Mouse (Mus musculus) heart, embryonic 11.5 days (tissue): Measurements from ENCODE around the gene Aif1. TPM values are rescaled to one million over a fixed set of nuclear protein-coding genes. Genes with fewer than 3 reads are reported as not detected.
A peak's percentile ranks its signal among the peaks of the same experiment; 100 is the strongest.
"Not testable (repeated sequence)": the region's sequence is repeated elsewhere in the genome, so short reads cannot be mapped to it uniquely, and the experiment has no call there.

Experiments used
- ATAC-seq: fragments of 200-750 bp; cut with Nextera tagmentation; replicated peaks from 2 replicates; pipeline ENCODE4 v1.8.0; 2017; ENCODE audit warnings: moderate library complexity; ENCODE audit not compliant: insufficient number of reproducible peaks, low FRiP score, low TSS enrichment
- H3K27ac ChIP-seq: fragments of 300-500 bp; sonication (generic); 2 replicates; pipeline ENCODE4 v1.5.1; 2014; ENCODE audit warnings: mild to moderate bottlenecking, low read depth, low read length
- H3K27me3 ChIP-seq: fragments of 300-500 bp; sonication (generic); 2 replicates; pipeline ENCODE4 v1.6.1; 2014; ENCODE audit warnings: mild to moderate bottlenecking, low read length, mixed read lengths; ENCODE audit not compliant: control insufficient read depth, insufficient read depth
- H3K36me3 ChIP-seq: fragments of 300-500 bp; sonication (generic); 2 replicates; pipeline ENCODE4 v1.6.1; 2014; ENCODE audit warnings: mild to moderate bottlenecking, low read length, moderate library complexity, mixed read lengths; ENCODE audit not compliant: control insufficient read depth, insufficient read depth
- H3K4me1 ChIP-seq: fragments of 300-500 bp; sonication (generic); 2 replicates; pipeline ENCODE4 v1.6.1; 2014; ENCODE audit warnings: low read length; ENCODE audit not compliant: control insufficient read depth, insufficient read depth
- H3K4me2 ChIP-seq: fragments of 300-500 bp; sonication (generic); 2 replicates; pipeline ENCODE4 v1.6.1; 2014; ENCODE audit warnings: mild to moderate bottlenecking, moderate library complexity
- H3K4me3 ChIP-seq: fragments of 300-500 bp; sonication (generic); 2 replicates; pipeline ENCODE4 v1.5.1; 2014; ENCODE audit warnings: low read depth, low read length
- H3K9ac ChIP-seq: fragments of 300-500 bp; sonication (generic); 2 replicates; pipeline ENCODE4 v1.6.1; 2014; ENCODE audit warnings: mild to moderate bottlenecking, low read depth, low read length, moderate library complexity
- H3K9me3 ChIP-seq: fragments of 300-500 bp; sonication (generic); replicated peaks from 2 replicates; pipeline ENCODE4 v1.6.1; 2016; ENCODE audit warnings: low read length; ENCODE audit not compliant: control insufficient read depth
- WGBS: fragments of 180-500 bp; shearing (Covaris S2); extraction: QIAGEN DNeasy Blood & Tissue Kit; methylation state at CpG from one replicate; pipeline ENCODE4 v1.1.7; 2014; ENCODE audit not compliant: insufficient replicate concordance; 5-methylcytosine and 5-hydroxymethylcytosine counted together
- microRNA-seq: library from miRNA; unstranded; fragments of <30 nt; microRNA quantifications from one replicate; pipeline ENCODE4, GENCODE M21; 2016; ENCODE audit warnings: borderline number of aligned reads
- polyA plus RNA-seq: library from polyadenylated mRNA; unstranded; fragments of >200 nt; fragmentation: Nextera tagmentation; extraction: Ambion mirVana; gene quantifications from 2 replicates; pipeline ENCODE4 v1.2.1, GENCODE M21; 2014

Aif1 gene
- polyA plus RNA-seq, 1 experiment from 2014 or later = 4.2 TPM

DNA sequence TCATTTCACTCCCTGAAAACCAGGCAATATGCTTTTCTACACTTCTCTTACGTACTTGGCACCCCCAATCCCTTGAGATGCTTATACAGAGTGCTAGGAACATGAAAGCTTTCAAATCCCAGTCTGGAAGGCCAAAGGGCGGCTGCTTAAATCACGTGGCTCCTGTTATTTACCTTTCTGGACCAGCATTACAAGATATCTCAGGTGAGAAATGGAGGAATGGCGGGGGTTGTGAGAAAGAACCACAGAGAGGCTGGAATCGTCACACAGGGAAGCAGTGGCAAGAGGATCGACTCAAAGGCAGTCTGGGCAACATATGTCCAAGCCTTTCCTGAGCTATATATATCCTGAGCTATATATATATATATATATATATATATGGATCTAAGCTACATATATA lies 50.3 kb downstream of the Aif1 start:
- no peak for ATAC-seq
- peak overlapping the region; percentile 89 for H3K9ac ChIP-seq
- WGBS = 29% methylated on average over 6 of the region's 6 CpGs
- H3K4me1 ChIP-seq = peaks cover 17% of the 10 kb centered on the region
- no peaks in the 10 kb centered on the region for H3K9me3 ChIP-seq
- H3K36me3 ChIP-seq = peaks cover 2% of the 10 kb centered on the region
- H3K27ac ChIP-seq = no peak overlapping the region
- H3K27me3 ChIP-seq = no peaks in the 10 kb centered on the region
- peak overlapping the region; percentile 69 for H3K4me3 ChIP-seq
- H3K4me2 ChIP-seq = peak overlapping the region; percentile 91

DNA sequence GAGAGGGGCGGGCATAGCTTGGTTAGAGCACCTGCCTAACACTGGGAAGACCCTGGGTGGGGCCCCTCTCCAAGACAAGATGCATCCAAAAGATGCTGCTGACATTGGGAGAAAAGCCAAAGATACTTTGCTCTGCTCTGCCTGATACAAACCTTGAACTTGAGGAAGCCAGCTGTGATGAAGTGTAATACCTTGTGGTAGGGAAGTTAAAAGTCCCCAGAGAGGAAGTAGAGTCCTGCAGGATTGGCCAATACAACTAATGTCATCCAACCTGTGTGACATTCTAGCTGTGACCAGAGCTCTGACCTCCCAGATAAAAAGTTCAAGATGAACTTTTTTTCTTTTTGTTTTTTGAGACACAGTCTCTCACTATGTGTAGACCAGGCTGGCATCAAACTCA lies 50.8 kb downstream of the Aif1 start:
- Histone ChIP-seq H3K27ac (no peak overlapping the region), H3K4me3 (no peak overlapping the region), H3K4me2 (peak overlapping the region; percentile 91), H3K9ac (no peak overlapping the region), H3K4me1 (peaks cover 20% of the 10 kb centered on the region), H3K27me3 (no peaks in the 10 kb centered on the region), H3K9me3 (no peaks in the 10 kb centered on the region), H3K36me3 (peaks cover 2% of the 10 kb centered on the region)
- ATAC-seq = no peak
- 91% methylated on average over 1 of the region's 1 CpGs for WGBS

GRCm38 (mm10) chr17:35124261-35124896 lies 51.5 kb downstream of the Aif1 start:
- H3K27me3 ChIP-seq, H3K4me3 ChIP-seq, H3K27ac ChIP-seq, H3K4me2 ChIP-seq, H3K9ac ChIP-seq, ATAC-seq, H3K36me3 ChIP-seq, H3K9me3 ChIP-seq: not testable (repeated sequence)
- 90% methylated on average over 12 of the region's 12 CpGs for WGBS
- H3K4me1 ChIP-seq = peaks cover 23% of the 10 kb centered on the region

- WGBS = 84% methylated on average over 9 of the region's 9 CpGs
- not testable (repeated sequence) for ATAC-seq, H3K27me3 ChIP-seq
Measured at GRCm38 (mm10) chr17:35123287-35123686, 52.6 kb downstream of the Aif1 start.

GRCm38 (mm10) chr17:35121871-35122303 lies 54.0 kb downstream of the Aif1 start, which contains the start of gene Csnk2b:
Csnk2b (minus strand) TSS chr17:35122053.
- Histone ChIP-seq H3K4me3 (peak within 1 kb of the TSS; percentile 91), H3K27ac (peak within 1 kb of the TSS; percentile 84), H3K36me3 (peaks cover 13% of the 10 kb centered on the region), H3K9me3 (no peaks in the 10 kb centered on the region), H3K27me3 (no peaks in the 10 kb centered on the region), H3K4me2 (peak within 1 kb of the TSS; percentile 98), H3K9ac (peak within 1 kb of the TSS; percentile 89), H3K4me1 (peaks cover 15% of the 10 kb centered on the region)
- no peak for ATAC-seq
- under 1% methylated on average over 19 of the region's 19 CpGs for WGBS

More at GRCm38 (mm10) chr17:35123287-35123686, 52.6 kb downstream of the Aif1 start:
- H3K4me1 ChIP-seq = peaks cover 23% of the 10 kb centered on the region
- not testable (repeated sequence) for H3K36me3 ChIP-seq, H3K27ac ChIP-seq, H3K4me3 ChIP-seq, H3K4me2 ChIP-seq, H3K9ac ChIP-seq, H3K9me3 ChIP-seq

- no peaks in the 10 kb centered on the region for H3K9me3 ChIP-seq
- H3K27ac ChIP-seq = peak within 1 kb of the TSS; percentile 84
- peaks cover 13% of the 10 kb centered on the region for H3K4me1 ChIP-seq
- peak within 1 kb of the TSS; percentile 89 for H3K9ac ChIP-seq
- peak within 1 kb of the TSS; percentile 91 for H3K4me3 ChIP-seq
- peak within 1 kb of the TSS; percentile 98 for H3K4me2 ChIP-seq
- no peaks in the 10 kb centered on the region for H3K27me3 ChIP-seq
- peak; percentile 89 for ATAC-seq
- WGBS = under 1% methylated on average over 50 of the region's 50 CpGs
- H3K36me3 ChIP-seq = peaks cover 13% of the 10 kb centered on the region
Measured at GRCm38 (mm10) chr17:35121143-35121799, 54.6 kb downstream of the Aif1 start, which contains the start of gene Gpank1. Gpank1 (plus strand) TSS chr17:35121455.

Small RNA genes lying within 50 kb of the gene (microRNA-seq; reads per million reads assigned to microRNA genes)
- gene Mir6973a (not detected), gene Mir6974 (not detected)

Other genes starting within 250 kb of the Aif1 start
- gene Neu1, start 244.8 kb downstream of the Aif1 start, polyA plus RNA-seq = 16.0 and 16.6 TPM in 2 replicates
- gene Hspa1b, start 216.8 kb downstream of the Aif1 start, polyA plus RNA-seq = 0.48 and 0.50 TPM in 2 replicates
- not detected in 2 replicates for gene Gm20481, start 206.2 kb downstream of the Aif1 start, polyA plus RNA-seq
- 1.9 and 2.5 TPM in 2 replicates for gene Hspa1a, start 203.9 kb downstream of the Aif1 start, polyA plus RNA-seq
- gene Hspa1l, start 203.4 kb downstream of the Aif1 start, polyA plus RNA-seq = 1.7 and 4.0 TPM in 2 replicates
- 162 and 169 TPM in 2 replicates for gene Lsm2, start 194.2 kb downstream of the Aif1 start, polyA plus RNA-seq
- 55.7 and 59.7 TPM in 2 replicates for gene Vars, start 175.1 kb downstream of the Aif1 start, polyA plus RNA-seq
- 0.20 and 0.27 TPM in 2 replicates for gene Vwa7, start 159.5 kb downstream of the Aif1 start, polyA plus RNA-seq
- gene Sapcd1, start 148.1 kb downstream of the Aif1 start, polyA plus RNA-seq = 1.8 and 2.1 TPM in 2 replicates
- gene Msh5, start 129.3 kb downstream of the Aif1 start, polyA plus RNA-seq = 4.4 and 4.6 TPM in 2 replicates
- 86.4 and 228 TPM in 2 replicates for gene Clic1, start 126.1 kb downstream of the Aif1 start, polyA plus RNA-seq
- gene Ddah2, start 117.0 kb downstream of the Aif1 start, polyA plus RNA-seq = 213 and 217 TPM in 2 replicates
- not detected in 2 replicates for gene Ly6g6c, start 110.7 kb downstream of the Aif1 start, polyA plus RNA-seq
- 1.4 and 1.8 TPM in 2 replicates for gene Mpig6b, start 109.9 kb downstream of the Aif1 start, polyA plus RNA-seq
- gene Ly6g6e, start 99.2 kb downstream of the Aif1 start, polyA plus RNA-seq = 0.42 TPM in 1 of 2 replicates, not detected in the other
- gene Ly6g6d, start 98.0 kb downstream of the Aif1 start, polyA plus RNA-seq = 2.0 and 2.2 TPM in 2 replicates
- gene Ly6g6f, start 90.5 kb downstream of the Aif1 start, polyA plus RNA-seq = 1.8 TPM in 2 replicates
- 47.4 and 51.2 TPM in 2 replicates for gene Abhd16a, start 86.8 kb downstream of the Aif1 start, polyA plus RNA-seq
- gene Ly6g5c, start 67.8 kb downstream of the Aif1 start, polyA plus RNA-seq = not detected in 2 replicates
- gene Ly6g5b, start 60.6 kb downstream of the Aif1 start, polyA plus RNA-seq = 0.36 and 0.56 TPM in 2 replicates
- gene Gpank1, start 54.6 kb downstream of the Aif1 start, polyA plus RNA-seq = 15.7 and 17.2 TPM in 2 replicates
- 221 and 222 TPM in 2 replicates for gene Csnk2b, start 54.0 kb downstream of the Aif1 start, polyA plus RNA-seq
- gene D17H6S53E, start 49.7 kb downstream of the Aif1 start, polyA plus RNA-seq = 8.4 and 10.8 TPM in 2 replicates
- gene Apom, start 44.0 kb downstream of the Aif1 start, polyA plus RNA-seq = 2.3 and 12.9 TPM in 2 replicates
- gene Bag6, start 40.9 kb downstream of the Aif1 start, polyA plus RNA-seq = 72.5 and 77.4 TPM in 2 replicates
- 128 and 163 TPM in 2 replicates for gene Prrc2a, start 11.2 kb downstream of the Aif1 start, polyA plus RNA-seq
- 4.9 and 5.0 TPM in 2 replicates for gene Lst1, start 12.4 kb upstream of the Aif1 start, polyA plus RNA-seq
- 0.42 TPM in 1 of 2 replicates, not detected in the other for gene Ltb, start 18.4 kb upstream of the Aif1 start, polyA plus RNA-seq
- gene Tnf, start 25.9 kb upstream of the Aif1 start, polyA plus RNA-seq = not detected in 2 replicates
- gene Lta, start 29.3 kb upstream of the Aif1 start, polyA plus RNA-seq = not detected in 2 replicates
- 0.44 TPM in 1 of 2 replicates, not detected in the other for gene Gm16181, start 44.8 kb upstream of the Aif1 start, polyA plus RNA-seq
- 9.3 and 10.1 TPM in 2 replicates for gene Atp6v1g2, start 57.6 kb upstream of the Aif1 start, polyA plus RNA-seq
- gene Nfkbil1, start 59.7 kb upstream of the Aif1 start, polyA plus RNA-seq = 2.3 and 4.9 TPM in 2 replicates
- 317 and 318 TPM in 2 replicates for gene Ddx39b, start 65.7 kb upstream of the Aif1 start, polyA plus RNA-seq
- gene H2-D1, start 86.7 kb upstream of the Aif1 start, polyA plus RNA-seq = 21.0 and 29.1 TPM in 2 replicates
- 0.18 and 0.53 TPM in 2 replicates for gene H2-Q1, start 144.3 kb upstream of the Aif1 start, polyA plus RNA-seq
- gene H2-Q2, start 166.2 kb upstream of the Aif1 start, polyA plus RNA-seq = 9.0 and 10.1 TPM in 2 replicates
- gene H2-Q4, start 203.5 kb upstream of the Aif1 start, polyA plus RNA-seq = 1.8 and 2.7 TPM in 2 replicates
- gene H2-Q6, start 248.8 kb upstream of the Aif1 start, polyA plus RNA-seq = 0.38 and 0.39 TPM in 2 replicates